Mouse (Mus musculus): ENCODE data around the gene Fcgr3.

Fcgr3 gene

GRCm38 (mm10) chr1:171050774-171051173, 14.0 kb downstream of the Fcgr3 start:
- DNase-seq (ENCODE audit: low spot score): no peak

- DNase-seq (ENCODE audit: low spot score): no peak
These were observed 15.5 kb downstream of the Fcgr3 start for GRCm38 (mm10) chr1:171049263-171049662.

GRCm38 (mm10) chr1:171046501-171046900, 18.2 kb downstream of the Fcgr3 start:
- no peak for DNase-seq (ENCODE audit: low spot score)

GRCm38 (mm10) chr1:171045079-171045465, 19.7 kb downstream of the Fcgr3 start:
- DNase-seq (ENCODE audit: low spot score): peak; percentile 51

GRCm38 (mm10) chr1:171044365-171045078, 20.2 kb downstream of the Fcgr3 start:
- DNase-seq (ENCODE audit: low spot score): peak; percentile 92

- DNase-seq (ENCODE audit: low spot score): peak; percentile 46
These were observed 21.1 kb downstream of the Fcgr3 start for GRCm38 (mm10) chr1:171043594-171044153.

- DNase-seq (ENCODE audit: low spot score): no peak
These were observed 24.9 kb downstream of the Fcgr3 start for GRCm38 (mm10) chr1:171039880-171040279.

- peak; percentile 54 for DNase-seq (ENCODE audit: low spot score)
These were observed 25.6 kb downstream of the Fcgr3 start for GRCm38 (mm10) chr1:171039135-171039534.

GRCm38 (mm10) chr1:171037861-171038721, 26.6 kb downstream of the Fcgr3 start:
- DNase-seq (ENCODE audit: low spot score): peak; percentile 84

GRCm38 (mm10) chr1:171036550-171037324, 28.0 kb downstream of the Fcgr3 start:
- DNase-seq (ENCODE audit: low spot score): peak; percentile 81

- no peak for DNase-seq (ENCODE audit: low spot score)
These were observed 29.1 kb downstream of the Fcgr3 start for GRCm38 (mm10) chr1:171035611-171036010.

- DNase-seq (ENCODE audit: low spot score): no peak
These were observed 30.5 kb downstream of the Fcgr3 start for GRCm38 (mm10) chr1:171034201-171034600.

- peak; percentile 67 for DNase-seq (ENCODE audit: low spot score)
These were observed 31.0 kb downstream of the Fcgr3 start for GRCm38 (mm10) chr1:171033756-171034155.

GRCm38 (mm10) chr1:171033196-171033595, 31.5 kb downstream of the Fcgr3 start:
- no peak for DNase-seq (ENCODE audit: low spot score)

- DNase-seq (ENCODE audit: low spot score): no peak
These were observed 32.0 kb downstream of the Fcgr3 start for GRCm38 (mm10) chr1:171032691-171033090.

- no peak for DNase-seq (ENCODE audit: low spot score)
These were observed 33.0 kb downstream of the Fcgr3 start for GRCm38 (mm10) chr1:171031752-171032151.

- DNase-seq (ENCODE audit: low spot score): peak; percentile 64
These were observed 45.3 kb downstream of the Fcgr3 start for GRCm38 (mm10) chr1:171019311-171019950.

- DNase-seq (ENCODE audit: low spot score): no peak
These were observed 46.0 kb downstream of the Fcgr3 start, which contains the start of gene Fcgr4 for GRCm38 (mm10) chr1:171018737-171019136. Gene Fcgr4 (plus strand): TSS chr1:171018920.

GRCm38 (mm10) chr1:171017468-171018158, 47.1 kb downstream of the Fcgr3 start:
- peak; percentile 20 for DNase-seq (ENCODE audit: low spot score)

- DNase-seq (ENCODE audit: low spot score): peak; percentile 21
These were observed 47.9 kb downstream of the Fcgr3 start for GRCm38 (mm10) chr1:171016676-171017356.

Data from adipocyte (in vitro differentiated cells).